Mouse (Mus musculus) adrenal gland, postnatal 10 days (tissue): ENCODE data around the gene Chrna7. TPM values are rescaled to one million over a fixed set of nuclear protein-coding genes. Genes with fewer than 3 reads are reported as not detected.

ENCODE experiments used
- DNase-seq: peaks from one replicate; pipeline ENCODE4 v3.0.0; 2021; ENCODE audit warnings: mixed read lengths
- total RNA-seq, 2 experiments: library from RNA; stranded (reverse); gene quantifications; 2 replicates each; pipeline ENCODE4 v1.2.3; 2021

The Chrna7 gene
- total RNA-seq, 2 experiments from 2014 or later, result 19.6 to 21.7 TPM

DNA sequence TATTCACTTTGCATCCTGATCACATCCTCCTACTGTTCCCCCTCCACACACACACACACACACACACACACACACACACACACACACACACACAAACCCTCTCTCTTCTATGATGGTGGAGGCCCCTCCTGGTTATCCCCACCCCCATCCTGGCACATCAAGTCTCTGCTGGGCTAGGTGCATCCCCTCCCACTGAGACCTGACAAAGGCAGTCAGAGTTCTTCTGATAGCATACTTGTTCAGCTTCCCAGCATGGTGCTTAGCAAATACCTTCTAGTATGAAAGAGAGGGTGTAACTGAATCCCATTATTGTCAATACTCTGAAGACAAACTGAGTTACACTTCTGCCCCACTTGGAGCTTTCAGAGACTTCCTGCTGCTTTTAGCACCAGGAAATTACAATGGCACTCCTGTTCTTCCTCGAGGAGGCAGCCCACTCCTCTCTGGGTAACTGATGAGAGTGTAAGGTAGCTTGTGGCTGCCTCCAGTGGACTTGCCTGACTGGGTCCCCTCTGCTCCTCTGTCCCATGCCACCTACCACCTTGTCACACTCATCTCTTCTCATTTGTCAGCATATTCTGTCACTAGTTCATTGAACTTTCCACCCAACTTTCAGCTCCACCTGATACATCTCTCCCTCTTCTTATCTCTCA is 127.9 kb downstream of the Chrna7 start:
- no peak for DNase-seq

DNA sequence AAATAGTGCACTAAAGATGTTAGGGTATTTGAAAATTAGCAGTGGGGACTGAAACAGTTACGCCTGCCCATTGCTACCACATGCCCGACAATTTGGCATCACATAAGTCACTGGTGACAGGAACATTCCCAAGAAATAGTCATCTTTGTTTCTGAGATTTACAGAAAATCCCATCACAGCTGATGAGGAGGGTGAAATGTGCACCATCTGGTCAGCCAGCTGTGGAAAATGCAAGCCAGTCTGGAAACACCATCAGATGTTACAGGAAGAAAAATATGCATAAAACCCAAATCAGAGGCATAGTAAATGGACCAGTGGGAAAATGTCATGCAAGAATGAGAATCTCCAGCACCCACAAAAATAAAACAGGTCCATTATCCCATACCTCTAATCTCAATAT is 151.4 kb downstream of the Chrna7 start:
- no peak for DNase-seq

Other genes starting within 250 kb of the Chrna7 start
- gene Otud7a, start 232.2 kb upstream of the Chrna7 start, total RNA-seq, result 1 to 10 TPM in 1 of 2 experiments, under 1 TPM in 1; 0.87 to 1.6 TPM